Mouse (Mus musculus) liver, embryonic 14.5 days (tissue): Measurements from ENCODE around the gene Suz12. TPM values are rescaled to one million over a fixed set of nuclear protein-coding genes. Genes with fewer than 3 reads are reported as not detected.
"Not testable (repeated sequence)": the region's sequence is repeated elsewhere in the genome, so short reads cannot be mapped to it uniquely, and the experiment has no call there.

Source experiments
- ATAC-seq: fragments of 200-750 bp; cut with Nextera tagmentation; 2 replicates; pipeline ENCODE4 v1.8.0; 2017; ENCODE audit warnings: moderate number of reproducible peaks, mild to moderate bottlenecking, moderate library complexity; ENCODE audit not compliant: insufficient read depth
- DNase-seq, 3 experiments: peaks; one replicate each; pipeline ENCODE4 v3.0.0-alpha.2; 2012 to 2013; ENCODE audit warnings: low read depth in 3 of 3, low spot score in 3 of 3
- H3K27ac ChIP-seq: fragments of 300-500 bp; sonication (generic); 2 replicates; pipeline ENCODE4 v1.5.1; 2014; ENCODE audit warnings: moderate library complexity, mild to moderate bottlenecking, control low read depth, inconsistent platforms
- H3K27me3 ChIP-seq: fragments of 300-500 bp; sonication (generic); 2 replicates; pipeline ENCODE4 v1.6.1; 2014; ENCODE audit warnings: mild to moderate bottlenecking, low read length, moderate library complexity; ENCODE audit not compliant: control insufficient read depth, insufficient read depth
- H3K36me3 ChIP-seq: fragments of 300-500 bp; sonication (generic); replicated peaks from 2 replicates; pipeline ENCODE4 v1.6.1; 2014; ENCODE audit warnings: low read depth; ENCODE audit not compliant: control insufficient read depth, insufficient read depth
- H3K4me1 ChIP-seq, 2 experiments: fragments of 200-500 bp in 1 of 2; fragments of 300-500 bp in 1 of 2; sonication (generic) in 1 of 2; replicated peaks; 2 replicates each; pipeline ENCODE4 v1.6.1; 2012 to 2014; ENCODE audit warnings: antibody characterized with exemption in 1 of 2, inconsistent platforms in 1 of 2, low read length in 1 of 2; ENCODE audit not compliant: control insufficient read depth in 2 of 2, insufficient read depth in 2 of 2
- H3K4me2 ChIP-seq: fragments of 300-500 bp; sonication (generic); 2 replicates; pipeline ENCODE4 v1.6.1; 2014; ENCODE audit warnings: low read depth, mild to moderate bottlenecking, control low read depth, moderate library complexity
- H3K4me3 ChIP-seq, 2 experiments: fragments of 200-500 bp in 1 of 2; fragments of 300-500 bp in 1 of 2; sonication (generic) in 1 of 2; 2 replicates each; pipeline ENCODE4 v1.5.1; 2012 to 2014; ENCODE audit warnings: low read depth in 2 of 2, low read length in 2 of 2, mild to moderate bottlenecking in 2 of 2, control low read depth in 1 of 2, inconsistent platforms in 1 of 2, moderate library complexity in 1 of 2; ENCODE audit not compliant: insufficient read depth in 1 of 2
- H3K9ac ChIP-seq: fragments of 300-500 bp; sonication (generic); replicated peaks from 2 replicates; pipeline ENCODE4 v1.6.1; 2014; ENCODE audit warnings: mild to moderate bottlenecking, control low read depth, moderate library complexity
- H3K9me3 ChIP-seq: fragments of 300-500 bp; sonication (generic); 2 replicates; pipeline ENCODE4 v1.6.1; 2016; ENCODE audit warnings: low read length, mixed read lengths; ENCODE audit not compliant: control insufficient read depth
- CTCF ChIP-seq: IDR thresholded peaks from 2 replicates; pipeline ENCODE4 v1.5.1; 2016; ENCODE audit warnings: antibody characterized with exemption, low read depth, control low read depth
- EP300 ChIP-seq: IDR thresholded peaks from 2 replicates; pipeline ENCODE4 v1.6.1; 2016; ENCODE audit warnings: antibody characterized with exemption, low read depth
- WGBS: fragments of 180-500 bp; shearing (Covaris S2); extraction: QIAGEN DNeasy Blood & Tissue Kit; methylation state at CpG from one replicate; pipeline ENCODE4 v1.1.7; 2014; ENCODE audit not compliant: insufficient replicate concordance; 5-methylcytosine and 5-hydroxymethylcytosine counted together
- polyA plus RNA-seq, 2 experiments: library from polyadenylated mRNA; depleted of rRNA in 1 of 2; stranded (reverse) in 1 of 2; unstranded in 1 of 2; fragments of >200 nt; fragmentation: Nextera tagmentation in 1 of 2; extraction: Ambion mirVana in 1 of 2; gene quantifications; 2 replicates each; pipeline versions ENCODE4 v1.2.1 to v1.2.3; 2012 to 2014

The Suz12 gene
- polyA plus RNA-seq, 2 experiments, result 18.1 to 23.2 TPM

- no peak overlapping the region for H3K9ac ChIP-seq
- no peak overlapping the region for H3K27ac ChIP-seq
- peaks cover 34% of the 10 kb centered on the region for H3K27me3 ChIP-seq
- ATAC-seq, result no peak
- TF ChIP-seq CTCF (no peak), EP300 (no peak)
- H3K36me3 ChIP-seq, result no peaks in the 10 kb centered on the region
- H3K4me3 ChIP-seq, result no peak overlapping the region
- H3K4me1 ChIP-seq, result peaks cover 0 to 5% of the 10 kb centered on the region in 2 experiments; a peak in 2 of 4 replicates
- no peak overlapping the region for H3K4me2 ChIP-seq
- WGBS, result 74% methylated on average over 1 of the region's 1 CpGs
- no peak for DNase-seq
- H3K9me3 ChIP-seq, result no peaks in the 10 kb centered on the region
Observed at GRCm38 (mm10) chr11:79976222-79976621, 16.7 kb upstream of the Suz12 start.

- H3K4me1 ChIP-seq, ATAC-seq, H3K9ac ChIP-seq, H3K36me3 ChIP-seq, DNase-seq, H3K4me3 ChIP-seq, H3K9me3 ChIP-seq, H3K27ac ChIP-seq, H3K4me2 ChIP-seq: not testable (repeated sequence)
- H3K27me3 ChIP-seq, result peaks cover 34% of the 10 kb centered on the region
- 71% methylated on average over 6 of the region's 6 CpGs for WGBS
Observed at GRCm38 (mm10) chr11:79976645-79977044, 16.3 kb upstream of the Suz12 start.

- H3K4me2 ChIP-seq, H3K4me1 ChIP-seq, H3K4me3 ChIP-seq, DNase-seq, ATAC-seq, H3K36me3 ChIP-seq, H3K9ac ChIP-seq, H3K9me3 ChIP-seq, H3K27ac ChIP-seq: not testable (repeated sequence)
- peaks cover 34% of the 10 kb centered on the region for H3K27me3 ChIP-seq
- 76% methylated on average over 14 of the region's 14 CpGs for WGBS
Observed at GRCm38 (mm10) chr11:79977061-79977460, 15.8 kb upstream of the Suz12 start.

GRCm38 (mm10) chr11:79977747-79978146, 15.2 kb upstream of the Suz12 start:
- not testable (repeated sequence) for ATAC-seq, H3K36me3 ChIP-seq, H3K9me3 ChIP-seq, DNase-seq, H3K9ac ChIP-seq, H3K4me2 ChIP-seq, H3K4me3 ChIP-seq, H3K4me1 ChIP-seq, H3K27ac ChIP-seq
- 81% methylated on average over 3 of the region's 4 CpGs for WGBS
- H3K27me3 ChIP-seq, result peaks cover 29% of the 10 kb centered on the region

- 82% methylated on average over 4 of the region's 4 CpGs for WGBS
- TF ChIP-seq EP300 (no peak), CTCF (no peak)
- H3K9ac ChIP-seq, result no peak overlapping the region
Observed at GRCm38 (mm10) chr11:79986886-79987285, 6.0 kb upstream of the Suz12 start.

GRCm38 (mm10) chr11:79987896-79988295, 5.0 kb upstream of the Suz12 start:
- 60% methylated on average over 3 of the region's 3 CpGs for WGBS
- ATAC-seq (no peak), DNase-seq (no peak)
- Histone ChIP-seq H3K4me1 (peaks cover 0 to 3% of the 10 kb centered on the region in 2 experiments; a peak in 2 of 4 replicates), H3K9me3 (no peaks in the 10 kb centered on the region), H3K36me3 (no peaks in the 10 kb centered on the region), H3K27me3 (no peaks in the 10 kb centered on the region), H3K9ac (no peak overlapping the region), H3K4me2 (no peak overlapping the region), H3K4me3 (no peak overlapping the region), H3K27ac (no peak overlapping the region)
- TF ChIP-seq EP300 (no peak), CTCF (no peak)

More at GRCm38 (mm10) chr11:79986886-79987285, 6.0 kb upstream of the Suz12 start:
- H3K36me3 ChIP-seq, result no peaks in the 10 kb centered on the region
- peaks cover 0 to 3% of the 10 kb centered on the region in 2 experiments; a peak in 2 of 4 replicates for H3K4me1 ChIP-seq
- H3K4me2 ChIP-seq, result no peak overlapping the region
- H3K27me3 ChIP-seq, result no peaks in the 10 kb centered on the region
- H3K9me3 ChIP-seq, result no peaks in the 10 kb centered on the region
- H3K27ac ChIP-seq, result no peak overlapping the region
- no peak overlapping the region for H3K4me3 ChIP-seq
- ATAC-seq (no peak), DNase-seq (no peak)
